Mouse (Mus musculus) embryo, embryonic 10 days (tissue): ENCODE measurements around the gene Ntrk3.
A peak's percentile ranks its signal among the peaks of the same experiment; 100 is the strongest.

Experiments used
- DNase-seq: peaks from one replicate; pipeline ENCODE4 v3.0.0-alpha.2; 2015; ENCODE audit warnings: low spot score

The Ntrk3 gene

DNA sequence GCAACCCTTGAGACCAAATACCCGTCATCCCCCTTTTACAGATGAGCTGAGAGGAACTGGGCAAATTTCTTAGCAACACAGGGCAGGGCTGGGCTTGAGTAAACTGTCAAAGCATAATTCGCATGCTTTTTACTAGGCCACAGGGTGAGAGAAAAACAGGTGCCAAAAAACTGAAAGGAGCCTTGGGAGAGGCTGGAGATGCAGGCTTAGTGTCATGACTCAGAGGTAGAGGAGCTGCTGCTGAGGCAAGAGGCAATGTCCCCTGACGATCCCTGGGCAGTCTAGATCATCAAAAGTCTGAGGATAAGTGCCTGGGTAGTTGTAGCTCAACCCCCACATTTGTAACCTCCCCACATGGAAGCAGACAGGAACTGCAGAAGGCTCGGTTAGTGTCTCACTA is 116.7 kb downstream of the Ntrk3 start:
- DNase-seq: no peak

DNA sequence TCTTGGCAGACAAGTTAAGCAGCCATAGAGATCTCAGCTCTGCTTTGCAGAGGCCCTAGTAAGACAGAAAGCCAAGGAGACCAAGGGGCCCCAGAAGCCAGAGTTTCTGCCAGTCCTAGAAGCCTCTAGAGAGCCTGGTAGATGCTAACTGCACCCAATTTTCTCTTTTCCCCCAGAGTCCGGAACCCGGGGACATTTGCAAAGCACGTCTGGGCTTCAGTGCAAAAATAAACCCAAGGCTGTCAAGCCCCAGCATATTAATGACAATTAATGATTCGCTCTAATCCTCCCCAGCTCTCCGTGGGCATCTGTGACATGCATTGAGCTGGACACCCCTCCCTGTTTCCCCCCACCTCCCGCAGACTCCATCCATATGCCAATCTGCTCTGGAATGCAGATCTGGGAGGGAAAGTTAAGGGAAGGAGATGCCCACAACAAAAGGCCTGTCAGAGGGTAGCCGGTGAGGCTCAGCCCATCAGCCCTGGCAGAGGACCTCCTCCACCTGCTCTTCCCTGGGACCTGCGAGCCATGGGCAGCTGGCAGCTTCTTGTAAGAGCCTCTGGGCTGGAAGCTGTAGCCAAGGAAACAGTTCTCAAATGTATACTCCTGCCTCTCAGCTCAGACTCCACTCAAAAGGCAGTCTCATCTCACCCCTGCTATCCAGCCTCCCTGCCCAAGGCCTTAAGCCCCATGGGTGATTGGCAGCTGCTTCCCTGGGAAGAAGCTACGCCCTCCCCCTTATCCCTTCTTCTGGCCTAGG is 117.8 kb downstream of the Ntrk3 start:
- DNase-seq: no peak

DNA sequence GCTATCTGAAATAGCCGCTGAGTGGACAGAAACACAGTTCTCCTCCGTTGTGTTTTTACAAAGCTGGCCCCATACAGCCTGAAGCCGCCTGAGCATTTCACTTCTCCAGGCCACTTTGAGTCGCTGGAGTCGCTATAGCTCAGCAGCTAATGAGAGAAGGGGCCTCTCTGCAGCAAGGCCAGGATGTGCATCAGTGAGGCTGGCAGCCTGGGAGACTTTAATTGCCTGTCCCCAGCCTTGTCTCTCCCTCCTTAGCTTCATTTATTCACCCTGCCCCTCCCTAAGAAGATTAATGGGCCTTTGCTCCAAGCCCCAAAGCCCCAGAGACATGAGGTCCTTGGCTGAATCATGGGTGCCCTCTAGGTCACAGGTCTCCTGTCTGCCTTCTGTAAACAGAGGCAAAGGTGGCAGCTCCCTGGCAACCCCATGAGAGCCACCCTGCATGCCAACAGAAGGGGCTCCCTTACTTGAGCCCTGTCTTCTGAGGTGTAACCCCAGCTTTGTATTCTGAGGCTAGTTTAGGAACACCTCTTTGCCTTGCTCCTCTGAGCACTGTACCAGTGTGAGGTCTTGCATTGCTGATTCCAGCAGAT is 132.2 kb downstream of the Ntrk3 start:
- DNase-seq: no peak

DNA sequence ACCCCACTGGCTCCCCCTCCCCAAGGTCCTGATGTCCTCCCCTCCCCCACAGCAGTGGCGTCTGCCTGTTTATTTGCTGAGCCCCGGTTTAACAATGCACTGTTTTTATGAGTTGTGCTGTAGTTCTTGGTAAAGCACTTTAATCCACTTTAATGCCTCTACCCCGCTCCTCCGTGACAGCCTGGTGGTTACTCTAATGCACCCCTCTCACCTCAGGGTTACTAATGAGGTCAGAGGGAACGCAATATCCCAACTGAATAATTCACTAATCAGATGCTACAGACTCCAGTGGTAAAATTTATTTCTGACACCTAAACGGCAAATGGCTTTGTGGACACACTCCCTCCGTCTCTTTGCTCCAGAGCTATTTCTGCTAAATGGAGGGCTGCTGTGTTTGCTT is 133.9 kb downstream of the Ntrk3 start:
- DNase-seq: no peak

DNA sequence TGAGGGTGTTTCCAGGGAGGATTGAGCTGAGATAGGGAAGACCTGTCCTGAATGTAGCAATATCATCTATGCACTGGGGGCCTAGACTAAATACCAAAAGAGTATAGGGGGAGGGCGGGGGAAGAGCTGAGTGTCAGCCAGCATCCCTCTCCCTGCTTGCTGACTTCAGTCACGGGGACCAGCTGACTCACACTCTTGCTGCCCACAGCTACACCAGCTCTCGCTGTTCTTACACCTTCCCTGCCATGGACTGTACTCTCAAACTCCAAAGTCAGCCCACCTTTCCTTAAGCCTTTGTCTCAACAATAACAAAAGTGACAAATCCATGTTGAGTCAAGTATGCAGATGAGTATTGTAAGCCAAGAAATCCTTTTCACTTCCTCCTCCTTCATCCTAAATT is 136.0 kb downstream of the Ntrk3 start:
- DNase-seq: no peak

DNA sequence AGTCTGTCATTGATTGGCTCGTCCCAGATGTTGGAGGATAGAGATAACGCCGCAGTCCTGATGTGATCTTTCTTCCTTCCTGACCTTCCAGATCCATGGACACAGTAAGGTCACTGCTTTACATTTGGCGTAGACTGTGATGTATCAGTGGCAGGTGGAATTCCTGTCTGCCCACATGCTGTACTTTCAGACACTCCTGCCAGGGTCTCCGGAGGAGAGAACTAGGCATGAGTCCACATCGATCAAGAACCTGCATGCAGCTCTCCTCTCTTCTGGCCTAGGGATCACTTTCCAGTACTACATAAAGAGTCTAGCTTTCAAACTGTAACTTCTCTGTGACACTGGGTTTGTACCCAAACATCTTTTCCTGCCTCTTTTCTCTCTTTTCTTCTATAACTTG is 136.9 kb downstream of the Ntrk3 start:
- no peak for DNase-seq

DNA sequence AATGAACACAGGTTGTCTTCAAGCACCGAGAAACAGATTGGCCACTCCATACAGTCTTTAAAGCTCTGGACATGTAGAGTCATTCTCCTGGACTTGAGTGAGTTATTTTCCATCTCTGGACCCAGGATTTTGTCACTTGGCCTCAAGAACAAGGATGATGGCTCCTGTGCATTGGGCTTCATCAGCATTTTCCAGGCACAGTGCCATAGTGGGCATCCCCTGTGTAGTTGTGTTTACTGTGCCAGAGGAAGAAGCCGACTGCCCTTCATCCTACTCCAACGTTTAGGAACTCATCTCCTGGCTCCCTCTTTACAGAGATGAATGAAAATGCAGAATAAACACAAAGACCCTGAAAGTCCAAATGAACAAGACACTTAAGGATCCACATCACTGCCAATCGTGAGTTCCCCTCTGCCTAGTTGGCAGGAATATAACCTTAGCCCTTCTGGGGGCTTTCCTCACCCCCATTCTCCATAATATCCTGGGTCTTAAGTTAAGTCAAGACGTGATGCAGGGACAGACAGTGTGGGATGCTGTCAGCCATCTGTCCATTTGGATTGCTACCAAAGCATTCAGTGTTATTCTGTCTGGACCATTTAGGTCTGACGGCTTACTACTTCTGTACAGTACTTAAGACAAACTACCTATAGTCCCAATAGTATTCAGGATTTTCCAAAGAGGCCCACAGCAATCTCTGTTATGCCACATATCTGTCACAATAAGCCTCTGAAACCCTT is 137.7 kb downstream of the Ntrk3 start:
- no peak for DNase-seq

DNA sequence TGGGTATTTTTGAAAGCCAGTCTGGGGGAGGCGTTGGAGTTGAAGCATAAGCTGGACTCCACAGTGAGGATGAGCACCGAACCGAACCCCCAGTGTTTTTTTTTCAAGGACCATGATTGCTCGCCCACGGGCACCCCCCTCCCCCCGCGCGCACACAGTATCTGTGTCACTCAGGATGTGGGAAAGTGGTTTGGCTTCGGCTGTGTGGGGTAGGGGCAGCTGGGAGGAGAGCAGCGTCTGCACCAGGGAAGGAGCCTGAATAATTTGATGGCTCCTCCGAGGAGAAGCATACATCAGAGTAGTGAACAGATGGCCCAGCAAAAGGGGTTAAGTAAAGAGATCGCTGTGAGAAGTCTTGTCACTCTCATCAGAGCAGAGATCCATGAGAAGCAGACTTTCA is 139.7 kb downstream of the Ntrk3 start:
- DNase-seq: no peak

DNA sequence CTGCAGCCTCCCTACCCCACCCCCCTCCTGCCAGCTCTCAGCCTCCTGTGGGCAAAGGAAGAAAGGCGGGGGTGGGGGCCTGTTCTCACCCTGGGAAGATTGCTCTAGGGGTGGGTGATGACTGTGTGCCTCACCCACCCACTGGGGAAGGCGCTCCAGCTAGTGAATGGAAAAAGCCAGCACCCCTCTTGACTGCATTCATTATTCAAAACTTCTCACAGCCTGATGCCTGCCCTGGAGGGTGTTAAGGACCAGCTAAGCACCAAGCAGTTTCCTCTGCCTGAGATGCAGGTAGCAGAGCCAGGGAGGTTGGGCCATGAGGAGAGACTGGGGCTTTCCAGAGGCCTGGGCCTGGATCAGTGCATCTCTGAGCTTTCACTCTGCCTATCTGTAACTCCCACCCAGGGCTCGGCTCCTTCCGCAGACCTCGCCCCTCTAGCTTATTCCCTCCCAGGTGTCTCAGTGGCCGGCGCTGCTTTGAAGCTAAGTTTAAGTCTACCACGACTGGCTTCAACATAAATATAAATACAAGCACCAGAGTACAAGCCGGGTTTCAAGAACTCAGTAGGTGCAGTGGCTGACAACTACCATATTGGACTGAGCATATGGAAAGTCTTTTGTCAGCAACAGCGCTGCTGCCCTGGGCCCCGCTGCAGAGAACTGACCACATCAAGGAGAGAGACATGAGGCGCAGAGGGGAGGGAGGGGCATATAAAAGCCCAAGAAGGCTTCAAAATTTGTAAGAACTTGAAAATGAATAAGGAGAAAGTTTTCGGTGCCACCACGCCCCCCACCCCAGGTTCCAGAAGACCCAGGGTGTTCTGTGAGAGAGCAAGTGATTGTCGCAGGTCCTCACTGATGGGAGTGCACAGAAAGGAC is 140.3 kb downstream of the Ntrk3 start:
- no peak for DNase-seq

DNA sequence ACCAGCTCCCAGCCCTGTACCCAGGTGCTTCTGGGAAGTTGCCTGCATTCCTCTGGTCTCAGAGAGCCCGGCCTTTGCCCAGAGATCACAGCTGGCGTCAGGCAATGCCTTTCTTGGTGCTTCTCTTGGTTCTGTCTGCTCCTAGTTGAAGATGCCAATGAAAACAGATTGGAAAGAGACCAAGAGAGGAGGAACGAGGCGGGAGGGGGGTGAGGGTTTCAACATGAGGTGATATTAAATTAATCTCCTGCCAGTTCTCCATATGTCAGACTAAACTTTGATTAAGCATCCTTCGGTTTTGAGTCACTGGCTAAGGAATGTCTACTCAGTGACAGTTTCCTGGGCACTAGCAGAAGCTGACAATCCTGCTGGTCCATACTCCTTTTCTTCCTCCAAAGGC is 141.3 kb downstream of the Ntrk3 start:
- no peak for DNase-seq

DNA sequence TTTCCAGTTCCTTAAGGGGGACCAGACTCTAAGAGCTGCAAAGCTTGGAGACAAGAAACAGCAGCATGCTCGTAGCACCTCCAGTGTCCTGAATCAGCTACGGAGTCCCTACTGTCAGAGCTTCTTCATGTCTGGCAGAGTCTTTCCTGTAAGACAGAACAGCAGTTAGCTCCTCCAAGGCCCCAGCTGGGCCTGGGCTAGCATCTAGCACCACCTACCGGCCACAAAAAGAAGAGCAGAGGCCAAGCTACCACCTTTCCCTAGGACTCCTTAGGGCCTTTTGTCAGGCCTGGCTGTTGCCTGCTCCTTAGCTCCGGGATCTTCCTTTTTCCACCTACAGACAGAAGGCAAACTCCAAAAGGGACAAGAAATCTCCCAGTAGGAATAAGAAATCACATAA is 141.9 kb downstream of the Ntrk3 start:
- DNase-seq: peak; percentile 81

DNA sequence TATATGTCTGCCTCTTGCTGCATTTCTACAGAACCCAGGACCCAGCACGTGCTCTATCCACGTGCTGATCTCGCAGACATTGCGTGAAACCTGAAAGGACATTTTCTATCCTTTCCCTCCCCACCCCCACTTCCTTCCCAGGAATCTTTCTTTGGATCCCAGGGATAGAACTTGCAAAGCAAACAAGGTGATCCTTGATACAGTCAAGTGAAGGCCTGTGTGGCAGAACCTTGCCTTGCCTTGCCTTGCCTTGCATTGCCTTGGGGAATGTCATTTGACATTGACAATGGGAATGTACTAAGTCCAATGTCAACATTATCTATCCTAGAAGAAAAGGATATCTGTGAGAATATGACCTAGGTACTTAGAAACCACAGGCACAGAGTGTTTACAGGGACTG is 144.9 kb downstream of the Ntrk3 start:
- no peak for DNase-seq

DNA sequence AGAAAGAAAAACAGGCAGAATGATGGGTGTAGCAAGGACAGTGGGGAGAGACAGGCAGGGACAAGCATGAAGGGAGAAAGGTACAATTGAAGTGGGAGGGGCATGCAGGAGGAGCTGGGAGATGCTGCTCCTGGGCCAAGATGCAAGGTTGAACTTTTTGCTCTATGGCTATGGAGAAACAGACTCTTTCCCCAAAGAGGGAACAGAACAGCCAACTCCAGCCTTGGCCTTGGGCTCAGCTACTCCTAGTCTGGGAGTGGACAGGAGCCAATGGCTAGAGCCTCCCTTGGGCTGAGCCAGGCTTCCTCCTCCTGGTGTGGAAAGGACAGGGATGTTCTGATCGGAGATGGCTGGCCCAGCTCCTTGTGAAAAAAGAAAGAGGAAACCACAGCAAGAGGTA is 145.6 kb downstream of the Ntrk3 start:
- DNase-seq: no peak

DNA sequence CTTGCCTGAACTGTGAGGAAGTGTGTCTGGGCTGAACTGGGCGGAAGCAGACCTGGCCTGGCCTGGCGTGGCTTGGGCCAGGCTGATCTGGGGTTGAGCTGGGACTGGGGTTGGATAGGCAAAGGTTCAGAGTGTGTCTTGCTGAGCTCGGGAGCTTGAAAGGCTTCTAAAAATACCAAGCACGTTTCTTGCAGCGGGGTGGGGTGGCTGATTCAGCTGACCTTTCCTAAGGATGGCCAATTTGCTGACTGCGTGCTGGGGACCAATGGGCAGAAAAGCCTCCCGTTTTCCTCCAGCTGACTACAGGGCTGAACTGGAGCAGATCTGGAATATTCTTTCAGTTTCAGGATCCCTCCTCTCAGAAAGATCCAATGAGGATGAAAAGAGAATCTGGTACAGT is 148.0 kb downstream of the Ntrk3 start:
- DNase-seq: no peak

DNA sequence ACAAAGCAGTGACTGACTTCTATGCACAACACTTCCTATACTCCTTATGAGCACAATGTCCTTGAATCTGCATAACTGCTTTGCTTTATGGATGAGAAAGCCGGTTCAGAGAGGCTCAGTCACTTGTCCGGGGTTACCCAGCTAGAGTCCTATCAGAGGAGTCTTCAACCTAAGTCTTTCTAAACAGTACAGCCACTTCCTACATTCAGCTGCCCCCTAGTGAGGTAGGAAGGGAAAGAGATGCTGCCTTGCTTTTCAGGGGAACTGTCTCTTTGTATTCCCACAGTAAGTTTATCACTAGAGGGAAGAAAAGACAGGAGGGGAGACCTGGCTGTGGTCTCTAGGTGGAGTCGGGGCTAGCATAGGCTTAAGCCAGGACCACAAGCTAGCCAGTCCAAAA is 151.0 kb downstream of the Ntrk3 start:
- no peak for DNase-seq

DNA sequence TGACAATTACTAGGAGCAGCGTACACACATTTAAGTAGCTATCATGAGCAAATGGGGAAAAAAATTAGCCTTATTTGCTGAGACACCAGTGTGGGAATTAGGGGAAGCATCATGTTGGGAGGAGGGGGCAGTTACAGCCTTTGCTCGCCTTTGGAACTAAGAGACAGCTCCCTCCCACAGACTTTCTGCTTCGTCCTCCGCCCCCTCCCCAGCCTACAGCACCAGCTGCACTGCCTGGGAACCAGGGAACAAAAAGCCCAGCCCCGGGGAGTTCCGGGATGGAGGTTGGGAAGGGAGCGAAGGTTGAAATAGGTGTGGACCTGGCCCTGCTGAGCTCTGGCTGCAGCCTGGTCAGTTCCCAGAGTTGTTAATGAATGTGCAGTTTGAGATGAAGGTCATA is 151.9 kb downstream of the Ntrk3 start:
- no peak for DNase-seq

DNA sequence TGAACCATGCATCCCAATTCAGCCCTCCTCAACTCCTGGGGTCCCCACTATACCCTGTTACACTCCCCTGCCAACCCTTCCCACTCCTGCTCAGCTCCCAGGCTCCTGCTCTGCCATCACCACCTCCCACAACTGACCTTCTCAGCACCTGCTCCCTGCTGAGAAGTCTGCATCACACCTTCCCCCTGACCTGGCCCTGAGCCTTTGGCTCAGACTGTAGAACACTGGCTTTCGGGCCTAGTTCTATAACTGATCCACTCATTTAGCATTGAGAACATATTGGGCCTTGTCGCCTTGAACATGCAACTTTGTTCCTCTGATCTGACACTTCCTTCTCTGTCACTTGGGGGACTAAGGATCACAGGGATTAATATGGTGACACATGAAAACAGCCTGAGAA is 152.9 kb downstream of the Ntrk3 start:
- DNase-seq: no peak

DNA sequence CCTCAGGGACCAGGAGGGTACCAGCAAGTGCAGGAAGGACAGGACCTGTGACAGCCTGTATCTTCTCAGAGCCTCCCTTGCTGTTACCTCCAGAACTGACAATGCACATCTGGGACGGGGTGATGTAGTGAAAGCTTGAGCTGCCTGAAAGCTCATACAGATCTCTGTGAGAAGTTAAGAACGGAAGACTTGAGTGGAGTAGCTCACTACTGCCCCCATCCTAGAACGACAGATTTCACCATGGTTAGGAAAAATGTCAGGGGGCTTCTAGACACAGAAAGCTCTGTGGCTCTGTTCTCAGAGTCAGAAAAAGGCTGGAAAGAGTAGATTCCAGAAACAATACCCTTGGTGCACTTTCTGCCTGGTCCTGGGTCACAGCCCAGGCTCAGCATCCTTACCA is 153.3 kb downstream of the Ntrk3 start:
- DNase-seq: no peak

DNA sequence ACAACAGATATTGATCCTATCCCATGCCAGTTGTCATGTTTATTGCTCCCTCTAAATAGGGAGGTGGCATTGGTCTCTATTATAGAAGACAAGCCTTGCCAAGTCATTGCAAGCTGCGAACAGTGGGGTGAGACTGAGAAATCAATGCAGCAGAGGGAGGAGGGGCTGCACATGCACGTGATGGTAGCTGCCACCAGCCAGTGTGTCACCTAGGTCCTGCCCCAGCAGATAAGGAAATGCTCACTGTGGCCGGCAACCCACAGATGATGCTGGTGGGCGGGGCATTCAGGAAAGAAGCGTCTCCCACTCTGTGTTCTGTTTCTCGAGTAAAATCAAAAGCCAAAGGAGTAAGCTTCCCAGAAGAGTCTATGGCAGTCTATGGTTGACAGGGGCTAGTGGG is 154.1 kb downstream of the Ntrk3 start:
- DNase-seq: no peak

DNA sequence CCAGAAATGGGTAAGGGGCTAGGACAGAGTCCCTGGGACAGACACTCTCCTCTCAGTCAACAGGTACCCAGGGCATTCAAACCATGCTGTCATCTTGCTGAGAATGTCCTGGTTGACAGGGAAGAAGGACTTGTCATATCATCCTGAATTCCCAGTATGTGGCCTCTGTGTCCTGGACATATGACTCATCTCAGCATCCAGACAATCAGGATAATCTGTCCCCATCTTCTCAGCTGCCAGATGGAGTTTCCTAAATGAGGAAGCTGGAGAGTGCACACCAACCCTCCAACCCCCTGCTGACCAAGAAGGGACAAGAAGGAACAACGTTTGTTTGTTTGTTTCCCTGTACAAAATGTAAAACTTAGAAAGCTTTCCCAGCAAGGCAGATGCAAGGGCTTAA is 156.5 kb downstream of the Ntrk3 start:
- no peak for DNase-seq

DNA sequence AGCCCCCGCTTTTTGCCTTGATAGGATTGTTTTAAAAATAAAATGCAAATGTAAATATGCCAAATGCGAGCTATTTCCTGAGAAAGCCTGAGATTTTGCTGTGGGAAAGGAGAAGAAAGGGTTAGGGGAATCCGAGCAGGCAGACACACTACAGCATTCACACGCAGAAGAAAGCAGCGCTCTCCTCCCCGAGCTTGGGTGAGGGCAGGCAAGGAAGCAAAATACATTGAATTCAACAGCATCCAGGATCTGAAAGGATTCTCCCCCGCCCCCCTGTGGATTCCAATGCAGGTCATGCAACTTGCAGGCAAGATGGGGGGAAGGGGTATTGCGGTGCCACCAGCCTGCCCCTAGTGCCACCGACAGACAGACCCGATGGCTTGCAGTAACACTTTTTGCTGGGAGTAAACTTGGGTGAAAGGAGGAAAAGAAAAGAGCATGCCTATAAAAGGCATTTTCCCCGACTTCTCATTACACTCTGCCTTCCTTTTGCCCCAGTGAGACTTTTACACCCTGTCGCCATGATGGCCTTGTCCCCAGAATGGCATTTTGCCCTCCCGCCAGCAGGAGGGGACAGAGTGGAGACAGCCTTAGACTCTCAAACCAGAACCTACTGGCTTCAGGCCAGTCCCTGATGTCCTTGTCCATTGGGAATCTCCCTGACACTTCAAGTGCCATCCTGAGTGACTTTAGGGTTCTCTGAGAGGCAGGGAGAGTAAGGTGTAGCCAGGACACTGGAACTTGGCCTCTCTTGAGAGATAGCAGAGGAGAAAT is 158.2 kb downstream of the Ntrk3 start:
- DNase-seq: peak; percentile 53
